Comparison of ENCODE assay signal across 10 mouse cellular contexts in genomic region chr2:178506056-178506455, GRCm38 (mm10).
DNase-seq lines count a peak whose midpoint lies in the region; ATAC-seq lines count a peak whose summit lies in the region.
"Had no signal": no experiment of that assay in that cellular context is flagged by ENCODE, and none has a peak within 500 bp of the region (broad histone marks: within the 10 kb centered on the region; RNA-seq: fewer than 3 reads in every experiment).

No protein-coding gene starts in this region.

- H3K9me3 ChIP-seq in liver, embryonic 16.5 days (replicated peaks; ENCODE audit: control insufficient read depth, low read length): no peaks in the 10 kb centered on the region
- no peaks in the 10 kb centered on the region for H3K9me3 ChIP-seq in hindbrain, embryonic 11.5 days (ENCODE audit: control insufficient read depth, low read length)

- 6% methylated on average over 12 of the region's 12 CpGs for WGBS in liver, embryonic 16.5 days (ENCODE audit: insufficient replicate concordance)
- WGBS in hindbrain, embryonic 11.5 days: 62% methylated on average over 12 of the region's 12 CpGs

- ATAC-seq in CD4-positive, CD25-positive, alpha-beta regulatory T cell, adult 4 months: peak; percentile 96
- ATAC-seq in liver, embryonic 16.5 days (ENCODE audit: low read depth): peak; percentile 70
- peak; percentile 93 for ATAC-seq in neutrophil, adult 5-6 weeks (ENCODE audit: extremely low read depth, insufficient number of reproducible peaks, low FRiP score, poor library complexity, severe bottlenecking)
- ATAC-seq in hindbrain, embryonic 11.5 days (ENCODE audit: low FRiP score): no peak

- no peaks in the 10 kb centered on the region for H3K36me3 ChIP-seq in liver, embryonic 16.5 days (ENCODE audit: control insufficient read depth, insufficient read depth)
- no peaks in the 10 kb centered on the region for H3K36me3 ChIP-seq in hindbrain, embryonic 11.5 days (ENCODE audit: control insufficient read depth, insufficient read depth, low read length)

- H3K27me3 ChIP-seq in liver, embryonic 16.5 days (ENCODE audit: control insufficient read depth, insufficient read depth, low read depth, low read length): no peaks in the 10 kb centered on the region
- H3K27me3 ChIP-seq in hindbrain, embryonic 11.5 days (ENCODE audit: control insufficient read depth, insufficient read depth, low read length): no peaks in the 10 kb centered on the region

- 0 out of 2 replicates have a peak overlapping the region, but pooled peaks have one; percentile 1 for H3K4me2 ChIP-seq in liver, embryonic 16.5 days (ENCODE audit: low read depth, low read length)
- H3K4me2 ChIP-seq in hindbrain, embryonic 11.5 days (replicated peaks; ENCODE audit: low read depth, low read length): no peak overlapping the region

- no peak overlapping the region for H3K4me3 ChIP-seq in liver, embryonic 16.5 days (ENCODE audit: low read depth, low read length)
- H3K4me3 ChIP-seq in hindbrain, embryonic 11.5 days (ENCODE audit: low read depth, low read length): no peak overlapping the region

- peak; percentile 64 to 71 for DNase-seq in B cell, adult 2 months
- DNase-seq in hindbrain, embryonic 11.5 days (ENCODE audit: low spot score): no peak
- DNase-seq in layer of hippocampus, postnatal 10 days (ENCODE audit: low spot score in 2 of 2): no peak
- DNase-seq in right cerebral cortex, postnatal 25 days: no peak
- DNase-seq: embryo, embryonic 11 days; right cerebral cortex, postnatal 4 days had no signal

- peak overlapping the region; percentile 24; the same call in 1 of the 2 replicates for H3K27ac ChIP-seq in liver, embryonic 16.5 days (ENCODE audit: low read length)
- no peak overlapping the region for H3K27ac ChIP-seq in hindbrain, embryonic 11.5 days (ENCODE audit: low read depth, low read length)
- H3K27ac ChIP-seq: kidney, postnatal 0 days had no signal

- peaks cover 3% of the 10 kb centered on the region; the same call in 1 of the 2 replicates for H3K4me1 ChIP-seq in liver, embryonic 16.5 days (ENCODE audit: control insufficient read depth, low read depth, low read length)
- H3K4me1 ChIP-seq in hindbrain, embryonic 11.5 days (replicated peaks; ENCODE audit: control insufficient read depth, insufficient read depth, low read length): no peaks in the 10 kb centered on the region

- no peak overlapping the region for H3K9ac ChIP-seq in liver, embryonic 16.5 days (ENCODE audit: low read depth, low read length)
- H3K9ac ChIP-seq in hindbrain, embryonic 11.5 days (ENCODE audit: low read depth, low read length): no peak overlapping the region

Comparison
In these comparisons a context has a peak if more than half of its experiments do, and no peak if none do; other contexts are left out.
1. DNase-seq: peak in B cell, adult 2 months (2 of 2); none in hindbrain, embryonic 11.5 days (single experiment), layer of hippocampus, postnatal 10 days (0 of 2) and right cerebral cortex, postnatal 25 days (single experiment).